ENCODE assay signal across 8 mouse cellular contexts in genomic region chr6:145865289-145865885, GRCm38 (mm10). TPM values are rescaled to one million over a fixed set of nuclear protein-coding genes. Genes with fewer than 3 reads are reported as not detected.
DNase-seq lines count a peak whose midpoint lies in the region; ATAC-seq lines count a peak whose summit lies in the region.

Gene Bhlhe41 (minus strand): TSS chr6:145865558.

- H3K36me3 ChIP-seq in forebrain, embryonic 11.5 days (ENCODE audit: control insufficient read depth, insufficient read depth, low read length): no peaks in the 10 kb centered on the region
- no peaks in the 10 kb centered on the region for H3K36me3 ChIP-seq in heart, embryonic 14.5 days (ENCODE audit: control insufficient read depth, insufficient read depth, low read length)
- H3K36me3 ChIP-seq in liver, embryonic 15.5 days (replicated peaks): no peaks in the 10 kb centered on the region
- no peaks in the 10 kb centered on the region for H3K36me3 ChIP-seq in neural tube, embryonic 13.5 days

- peak within 1 kb of the TSS; percentile 47 for H3K4me3 ChIP-seq in forebrain, embryonic 11.5 days (ENCODE audit: low read depth, low read length)
- H3K4me3 ChIP-seq in heart, embryonic 14.5 days (ENCODE audit: control insufficient read depth in 1 of 2, insufficient read depth in 1 of 2, low read depth in 1 of 2, low read length in 2 of 2): peak within 1 kb of the TSS; percentile 63 to 74
- H3K4me3 ChIP-seq in liver, embryonic 15.5 days (replicated peaks): peak within 1 kb of the TSS; percentile 46
- peak within 1 kb of the TSS; percentile 61 for H3K4me3 ChIP-seq in neural tube, embryonic 13.5 days

- peak within 1 kb of the TSS; percentile 99 for H3K4me2 ChIP-seq in forebrain, embryonic 11.5 days (ENCODE audit: low read depth, low read length, severe bottlenecking)
- H3K4me2 ChIP-seq in heart, embryonic 14.5 days (ENCODE audit: low read length): peak within 1 kb of the TSS; percentile 99
- H3K4me2 ChIP-seq in liver, embryonic 15.5 days: peak within 1 kb of the TSS; percentile 69
- H3K4me2 ChIP-seq in neural tube, embryonic 13.5 days: peak within 1 kb of the TSS; percentile 100

- H3K9ac ChIP-seq in forebrain, embryonic 11.5 days (ENCODE audit: low read length): peak within 1 kb of the TSS; percentile 50
- H3K9ac ChIP-seq in heart, embryonic 14.5 days (ENCODE audit: low read length): peak within 1 kb of the TSS; percentile 89
- H3K9ac ChIP-seq in liver, embryonic 15.5 days: no peak within 1 kb of the TSS
- H3K9ac ChIP-seq in neural tube, embryonic 13.5 days: peak within 1 kb of the TSS; percentile 73

- peak; percentile 53 to 59 for DNase-seq in B cell, adult 2 months
- DNase-seq in adrenal gland, postnatal 36 days: peak; percentile 91
- peak; percentile 89 for DNase-seq in forebrain, embryonic 11.5 days (ENCODE audit: low spot score)
- peak; percentile 70 for DNase-seq in kidney, postnatal 14 days
- DNase-seq in testis, postnatal 14 days (ENCODE audit: low spot score): peak; percentile 80

- under 1% methylated on average over 50 of the region's 57 CpGs for WGBS in forebrain, embryonic 11.5 days
- 1% methylated on average over 55 of the region's 57 CpGs for WGBS in heart, embryonic 14.5 days
- WGBS in liver, embryonic 15.5 days (ENCODE audit: insufficient replicate concordance): 1% methylated on average over 57 of the region's 57 CpGs
- 1% methylated on average over 56 of the region's 57 CpGs for WGBS in neural tube, embryonic 13.5 days

- H3K4me1 ChIP-seq in forebrain, embryonic 11.5 days (replicated peaks; ENCODE audit: control insufficient read depth, insufficient read depth, low read length): peaks cover 11% of the 10 kb centered on the region; the same call in 1 of the 2 replicates
- peaks cover 4 to 29% of the 10 kb centered on the region in 2 experiments; a peak in 3 of 4 replicates for H3K4me1 ChIP-seq in heart, embryonic 14.5 days (ENCODE audit: control insufficient read depth in 2 of 2, insufficient read depth in 2 of 2, low read length in 2 of 2)
- H3K4me1 ChIP-seq in liver, embryonic 15.5 days (replicated peaks): peaks cover 26% of the 10 kb centered on the region
- H3K4me1 ChIP-seq in neural tube, embryonic 13.5 days (replicated peaks): peaks cover 40% of the 10 kb centered on the region

- H3K9me3 ChIP-seq in forebrain, embryonic 11.5 days (ENCODE audit: control insufficient read depth, low read length): no peaks in the 10 kb centered on the region
- no peaks in the 10 kb centered on the region for H3K9me3 ChIP-seq in heart, embryonic 14.5 days (ENCODE audit: control insufficient read depth, low read length)
- no peaks in the 10 kb centered on the region for H3K9me3 ChIP-seq in liver, embryonic 15.5 days (replicated peaks)
- H3K9me3 ChIP-seq in neural tube, embryonic 13.5 days: no peaks in the 10 kb centered on the region

- peaks cover 35% of the 10 kb centered on the region for H3K27me3 ChIP-seq in forebrain, embryonic 11.5 days (ENCODE audit: control insufficient read depth, insufficient read depth, low read length)
- H3K27me3 ChIP-seq in heart, embryonic 14.5 days (ENCODE audit: control insufficient read depth, insufficient read depth, low read length): peaks cover 8% of the 10 kb centered on the region
- peaks cover 85% of the 10 kb centered on the region for H3K27me3 ChIP-seq in liver, embryonic 15.5 days
- H3K27me3 ChIP-seq in neural tube, embryonic 13.5 days: peaks cover 81% of the 10 kb centered on the region

- no peak within 1 kb of the TSS for H3K27ac ChIP-seq in forebrain, embryonic 11.5 days (ENCODE audit: low read depth, low read length)
- peak within 1 kb of the TSS; percentile 87 to 91 for H3K27ac ChIP-seq in heart, embryonic 14.5 days (replicated peaks in 1 of 2; ENCODE audit: control insufficient read depth in 1 of 2, insufficient read depth in 1 of 2, low read depth in 2 of 2, low read length in 2 of 2)
- H3K27ac ChIP-seq in liver, embryonic 15.5 days (replicated peaks): no peak within 1 kb of the TSS
- peak within 1 kb of the TSS; percentile 42; the same call in 1 of the 2 replicates for H3K27ac ChIP-seq in neural tube, embryonic 13.5 days (replicated peaks)

- peak; percentile 51 for ATAC-seq in forebrain, embryonic 11.5 days (replicated peaks; ENCODE audit: low FRiP score)
- peak; percentile 57 for ATAC-seq in heart, embryonic 14.5 days (ENCODE audit: insufficient number of reproducible peaks, insufficient read depth, low FRiP score, low read depth)
- peak; percentile 40 for ATAC-seq in liver, embryonic 15.5 days (ENCODE audit: insufficient read depth)
- ATAC-seq in neural tube, embryonic 13.5 days (ENCODE audit: low read depth): peak; percentile 42

RNA-seq across cellular contexts. Expression of gene Bhlhe41, which starts in this region (rescaled TPM):
- total RNA-seq in adrenal gland, postnatal 36 days (2021): 10 to 100 TPM; 12.3 to 16.5 TPM
- polyA plus RNA-seq in forebrain, embryonic 11.5 days (2014; fragmentation: Nextera tagmentation; extraction: Ambion mirVana): 2.1 and 2.4 TPM in 2 replicates
- 6.6 and 8.6 TPM in 2 replicates for polyA plus RNA-seq in heart, embryonic 14.5 days (2014; fragmentation: Nextera tagmentation; extraction: Ambion mirVana)
- 0.02 and 0.12 TPM in 2 replicates for polyA plus RNA-seq in liver, embryonic 15.5 days (2015; fragmentation: Nextera tagmentation; extraction: Ambion mirVana)
- 3.2 and 3.3 TPM in 2 replicates for polyA plus RNA-seq in neural tube, embryonic 13.5 days (2015; fragmentation: Nextera tagmentation; extraction: Ambion mirVana)

Comparison
In these comparisons a context has a peak if more than half of its experiments do, and no peak if none do; other contexts are left out.
1. Peak in ATAC-seq, H3K4me3 ChIP-seq and H3K4me2 ChIP-seq in liver, embryonic 15.5 days; RNA of the gene not detected or under 1 TPM.
2. H3K27ac ChIP-seq: peak in heart, embryonic 14.5 days (2 of 2) and neural tube, embryonic 13.5 days (single experiment); none in forebrain, embryonic 11.5 days (single experiment) and liver, embryonic 15.5 days (single experiment).
3. Peak in every context shown above with its lines, with median percentiles within 50 percentile points of each other: DNase-seq, ATAC-seq, H3K4me2 ChIP-seq and H3K4me3 ChIP-seq.